Mouse (Mus musculus) layer of hippocampus, postnatal 25 days (tissue): Measurements from ENCODE around the gene Rsbn1. TPM values are rescaled to one million over a fixed set of nuclear protein-coding genes. Genes with fewer than 3 reads are reported as not detected.

Experiments
- DNase-seq, 2 experiments: peaks; one replicate each; pipeline ENCODE4 v3.0.0; 2022; ENCODE audit warnings: mixed read lengths in 2 of 2, low spot score in 1 of 2; ENCODE audit errors: extremely low spot score in 1 of 2
- total RNA-seq, 2 experiments: library from RNA; stranded (reverse); gene quantifications; 2 replicates each; pipeline ENCODE4 v1.2.3; 2021

The Rsbn1 gene
- total RNA-seq, 2 experiments from 2014 or later: 20.0 to 20.3 TPM

GRCm38 (mm10) chr3:103944794-103945562 is 31.1 kb downstream of the Rsbn1 start:
- no peak for DNase-seq

DNA sequence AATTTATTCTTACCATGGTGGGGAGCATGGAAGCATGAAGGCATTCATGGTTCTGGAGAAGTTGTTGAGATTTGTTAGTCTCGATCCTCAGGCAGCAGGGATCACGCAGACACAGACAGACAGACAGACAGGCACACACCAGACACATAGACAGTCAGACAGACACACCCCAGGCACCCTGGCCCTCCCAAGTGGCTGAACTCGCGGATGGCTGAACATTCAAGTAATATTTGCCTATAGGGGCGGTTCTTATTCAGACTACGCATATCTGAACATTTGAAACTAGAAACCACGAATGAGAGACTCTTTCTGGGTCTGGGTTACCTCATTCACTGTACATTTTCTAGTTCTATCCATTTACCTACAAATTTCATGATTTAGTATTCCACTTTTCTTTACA is 34.7 kb downstream of the Rsbn1 start:
- no peak for DNase-seq

DNA sequence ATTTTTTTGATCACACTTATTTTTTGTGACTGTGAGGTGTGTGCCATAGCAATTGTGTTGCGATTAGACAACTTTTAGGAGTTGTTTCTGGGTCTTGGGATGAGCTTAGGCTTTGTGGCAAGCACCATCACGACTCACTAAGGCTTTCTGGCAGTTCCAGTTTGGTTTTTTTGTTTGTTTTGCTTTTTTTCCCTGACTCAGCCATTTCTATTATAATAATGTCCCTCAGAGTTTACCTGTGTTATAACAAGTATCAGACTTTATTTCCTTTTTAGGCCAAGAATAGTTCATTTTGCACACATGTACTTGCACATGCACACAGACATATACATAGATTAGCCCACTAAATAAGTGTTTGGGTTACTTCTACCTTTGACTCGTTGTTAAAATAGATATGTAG is 46.7 kb downstream of the Rsbn1 start:
- DNase-seq: no peak

- no peak for DNase-seq
Measured at GRCm38 (mm10) chr3:103967231-103967630, 53.3 kb downstream of the Rsbn1 start.

DNA sequence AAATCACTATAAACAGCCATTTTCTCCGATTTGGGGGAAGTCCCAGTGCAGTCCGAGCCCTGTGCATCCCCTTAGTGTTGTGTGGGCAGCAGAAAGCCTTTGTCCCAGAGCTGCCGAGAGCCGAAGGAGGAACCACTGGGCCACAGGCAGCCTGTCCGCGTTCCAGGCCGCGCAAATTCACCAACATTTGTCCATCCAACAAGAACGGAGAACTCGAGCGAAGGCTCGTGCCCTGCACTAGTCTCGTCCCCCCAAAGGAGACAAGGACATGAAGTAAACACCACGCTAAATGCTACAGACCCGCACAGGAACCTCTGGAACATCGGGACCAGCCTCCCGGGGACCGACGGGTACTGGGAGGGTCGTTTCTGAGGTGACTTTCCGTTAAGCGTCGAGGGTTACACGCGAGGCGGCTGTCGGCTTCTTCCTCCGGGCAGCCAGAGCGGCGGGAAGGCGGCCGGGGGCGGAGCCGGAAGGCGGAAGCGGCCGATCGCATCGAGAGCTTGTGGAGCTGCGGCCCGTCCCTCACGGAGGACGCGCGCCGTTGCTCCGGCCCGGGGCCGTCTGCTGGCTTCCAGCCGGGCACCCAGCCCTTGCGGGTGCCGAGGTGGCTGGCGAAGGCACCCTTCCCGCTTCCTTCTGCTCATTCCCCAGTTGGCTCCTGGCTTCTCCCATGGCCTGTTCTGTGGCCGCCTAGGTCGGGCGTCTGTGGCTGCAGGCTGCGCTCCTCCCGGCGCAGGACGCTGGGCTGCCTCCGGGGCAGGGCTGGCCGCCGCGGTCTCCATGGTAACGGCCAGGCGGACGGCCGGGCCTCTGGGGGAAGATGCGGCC is 54.2 kb downstream of the Rsbn1 start, which contains the start of gene Phtf1:
Gene Phtf1 (plus strand): TSS at position 250 of the 831 bp plus-strand sequence.
- DNase-seq: peak; percentile 69 to 81

GRCm38 (mm10) chr3:103968701-103969100 is 54.8 kb downstream of the Rsbn1 start:
- peak in 1 of 2 experiments; percentile 35 for DNase-seq

DNA sequence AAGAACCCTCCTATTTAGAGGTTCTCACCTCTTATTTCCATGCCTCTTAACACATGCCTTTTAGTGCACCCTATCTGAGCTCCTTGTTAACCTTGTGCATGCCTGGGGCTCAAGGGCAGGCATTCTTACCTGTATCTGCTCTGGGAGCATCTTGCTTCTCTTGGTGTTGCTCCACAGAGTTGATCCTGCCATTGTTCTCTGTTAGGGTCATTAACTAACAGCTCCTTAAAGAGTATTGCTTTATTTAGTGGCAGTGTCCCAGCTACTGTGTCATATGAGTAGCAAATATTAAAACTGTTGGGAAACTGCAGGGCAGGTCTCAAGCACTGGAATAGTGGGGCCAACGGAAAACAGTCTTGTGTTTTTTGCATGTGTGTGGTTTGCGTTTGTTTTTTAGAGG is 57.2 kb downstream of the Rsbn1 start:
- DNase-seq: no peak

DNA sequence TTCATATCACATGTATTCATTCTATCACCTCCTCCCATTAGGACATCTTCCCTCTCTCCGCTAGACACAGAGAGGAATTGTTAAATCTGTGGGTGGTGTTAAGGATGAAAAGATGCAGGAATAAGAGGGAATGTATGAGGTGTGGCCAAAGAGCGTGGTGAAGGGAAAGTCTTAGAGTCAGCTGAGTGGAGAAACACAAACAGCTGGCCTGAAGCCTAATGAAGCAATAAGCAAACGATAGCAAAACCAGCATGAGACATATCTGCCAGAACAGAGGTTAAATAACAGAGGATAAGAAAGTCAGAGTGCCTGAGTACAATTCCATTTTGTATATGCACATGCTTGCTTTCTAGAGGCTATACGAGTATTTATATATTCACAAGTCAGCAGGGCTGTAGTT is 70.6 kb downstream of the Rsbn1 start:
- no peak for DNase-seq

- no peak for DNase-seq
Measured at GRCm38 (mm10) chr3:103985194-103985593, 71.3 kb downstream of the Rsbn1 start.

DNA sequence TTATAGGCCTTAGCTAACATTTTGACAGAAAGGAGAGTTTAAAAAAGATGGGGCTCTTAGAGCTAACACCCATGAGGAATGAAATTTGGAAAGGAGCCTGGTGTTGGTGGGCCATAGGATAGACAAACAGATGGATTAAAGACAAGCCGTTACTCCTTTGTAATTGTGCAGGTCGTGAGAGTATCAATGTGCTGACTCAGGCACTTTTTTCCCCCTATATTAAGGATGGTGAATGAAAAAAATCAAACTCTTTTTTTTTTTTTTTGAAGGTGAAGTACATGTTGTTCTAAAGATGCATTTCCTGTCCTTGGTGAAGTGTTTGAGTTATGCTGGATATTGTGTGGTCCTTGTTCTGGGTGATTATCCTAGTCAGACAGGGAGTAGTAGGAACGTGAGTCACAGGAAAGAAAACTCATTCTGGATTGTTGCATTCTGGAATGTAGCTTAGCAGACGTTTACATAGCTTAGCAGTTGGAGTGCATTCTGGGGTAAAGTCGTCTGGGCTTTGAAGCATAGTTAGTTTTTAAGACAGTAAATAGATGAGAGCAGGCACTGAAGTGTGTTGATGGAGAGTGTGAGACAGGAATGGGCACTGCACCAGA is 74.0 kb downstream of the Rsbn1 start:
- DNase-seq: no peak

DNA sequence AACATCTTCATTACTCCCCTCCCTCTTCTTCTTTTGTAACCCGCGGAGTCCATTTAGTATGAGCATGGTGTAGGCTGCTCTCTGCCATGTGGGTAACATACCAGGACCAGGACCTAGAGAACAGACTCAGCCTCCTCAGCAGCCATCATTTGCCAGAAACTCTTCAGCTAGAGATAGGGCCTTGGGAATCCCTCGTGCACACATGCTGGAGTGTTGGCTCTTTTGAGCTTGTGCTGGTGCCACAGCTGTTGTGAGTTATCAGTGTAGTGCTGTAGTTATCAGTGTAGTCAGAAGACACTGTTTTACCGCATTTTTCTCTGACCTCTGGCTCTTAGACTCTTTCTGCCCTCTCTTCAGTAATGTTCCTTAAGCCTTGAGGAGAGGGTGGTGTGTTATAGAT is 75.4 kb downstream of the Rsbn1 start:
- DNase-seq: no peak

DNA sequence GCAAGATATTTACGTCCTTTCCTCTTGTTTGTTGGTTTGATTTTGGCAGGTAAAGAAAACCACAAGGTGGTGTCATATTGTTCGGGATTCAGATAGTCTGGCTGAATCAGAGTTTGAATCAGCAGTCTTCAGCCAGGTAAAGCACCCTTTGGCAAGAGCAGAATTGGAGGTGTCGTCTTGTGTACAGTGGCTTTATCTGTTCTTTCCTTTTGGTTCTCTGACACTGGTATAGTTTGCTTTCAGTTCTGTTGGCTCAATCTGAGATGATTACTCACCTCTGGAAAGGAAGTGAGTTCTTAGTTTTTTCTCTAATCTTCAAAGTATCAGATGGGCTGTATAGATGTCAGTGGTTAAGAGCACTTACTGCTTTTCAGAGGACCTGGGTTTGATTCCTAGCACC is 77.4 kb downstream of the Rsbn1 start:
- no peak for DNase-seq

DNA sequence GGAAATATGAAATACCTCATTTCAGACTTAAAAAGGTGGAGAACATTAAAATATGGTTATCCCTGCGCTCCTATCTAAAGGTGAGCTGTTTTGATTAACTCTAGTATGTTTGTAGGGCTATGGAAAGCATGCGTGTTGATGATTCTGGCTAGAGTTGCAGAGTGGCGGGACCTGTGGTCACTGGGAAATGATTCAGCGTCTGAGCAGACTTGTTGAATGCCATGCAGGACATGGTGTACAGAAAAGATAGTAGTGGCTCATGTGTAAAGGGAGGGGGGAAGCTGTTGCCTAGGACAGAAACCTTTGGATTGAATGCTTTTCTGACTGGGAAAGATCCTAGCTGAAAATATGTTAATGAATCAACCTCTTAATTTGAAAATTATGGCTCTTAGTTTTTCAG is 84.8 kb downstream of the Rsbn1 start:
- DNase-seq: no peak

- no peak for DNase-seq
Measured at GRCm38 (mm10) chr3:104006896-104007466, 93.1 kb downstream of the Rsbn1 start.

GRCm38 (mm10) chr3:104007479-104007878 is 93.6 kb downstream of the Rsbn1 start:
- peak in 1 of 2 experiments; percentile 29 for DNase-seq

GRCm38 (mm10) chr3:104009924-104010662 is 96.2 kb downstream of the Rsbn1 start:
- no peak for DNase-seq

DNA sequence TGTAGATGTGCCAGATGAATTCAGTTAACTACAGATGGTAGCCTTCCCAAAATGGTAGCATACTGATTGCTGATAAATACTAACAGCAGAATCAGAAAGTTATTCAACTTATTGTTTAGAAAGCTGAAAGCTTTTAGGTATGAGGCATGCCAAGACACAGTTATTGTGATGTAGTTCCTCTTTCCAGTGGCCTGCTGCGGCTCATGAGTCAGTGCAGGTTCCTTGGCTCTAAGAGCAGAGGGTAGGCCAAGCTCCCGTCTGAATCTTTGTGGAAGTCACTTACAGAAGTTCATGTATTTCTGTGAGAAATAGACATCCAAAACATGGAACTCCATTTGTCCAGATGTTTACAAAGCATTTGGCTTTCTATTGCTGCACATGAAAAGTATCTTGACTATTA is 98.1 kb downstream of the Rsbn1 start:
- DNase-seq: no peak
